Mouse (Mus musculus) lung, postnatal 25 days (tissue): ENCODE results near the gene 1700037C18Rik.
A peak's percentile ranks its signal among the peaks of the same experiment; 100 is the strongest.

ENCODE experiments used
- DNase-seq: peaks from one replicate; pipeline ENCODE4 v3.0.0; 2022; ENCODE audit warnings: low spot score

The 1700037C18Rik gene

DNA sequence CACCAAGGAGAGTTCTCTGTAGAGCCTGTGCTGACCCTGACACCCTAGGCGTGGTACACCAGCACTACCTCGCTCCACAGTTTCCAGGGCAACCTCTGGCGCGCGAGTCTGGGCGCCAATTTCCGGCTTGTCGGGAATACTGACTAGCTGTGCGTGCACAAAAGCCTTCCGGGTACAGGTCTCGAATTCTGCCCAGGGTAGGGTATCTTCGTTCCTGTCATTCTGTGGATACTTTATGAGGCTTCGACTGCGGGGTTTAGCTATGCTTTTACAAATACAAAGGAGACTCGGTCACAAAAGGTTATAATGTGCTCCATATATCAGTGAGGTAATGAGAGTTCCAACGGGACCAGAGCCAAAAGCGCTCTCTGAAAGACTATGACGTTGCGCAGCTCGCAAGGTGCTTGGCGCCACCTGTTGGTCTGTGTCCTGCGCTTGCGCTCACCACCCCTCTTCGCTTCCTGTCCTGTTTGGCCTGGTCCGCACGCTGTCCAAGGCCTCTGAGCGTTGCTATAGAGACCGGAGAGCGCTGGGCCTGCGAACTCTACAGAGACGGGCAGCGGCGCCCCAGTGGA is at the start of gene 1700037C18Rik, which contains the start of gene Cluap1:
1700037C18Rik (minus strand) TSS at position 153 of the 575 bp plus-strand sequence.
Cluap1 (plus strand) TSS at position 265 of the 575 bp plus-strand sequence.
- peak; percentile 94 for DNase-seq

DNA sequence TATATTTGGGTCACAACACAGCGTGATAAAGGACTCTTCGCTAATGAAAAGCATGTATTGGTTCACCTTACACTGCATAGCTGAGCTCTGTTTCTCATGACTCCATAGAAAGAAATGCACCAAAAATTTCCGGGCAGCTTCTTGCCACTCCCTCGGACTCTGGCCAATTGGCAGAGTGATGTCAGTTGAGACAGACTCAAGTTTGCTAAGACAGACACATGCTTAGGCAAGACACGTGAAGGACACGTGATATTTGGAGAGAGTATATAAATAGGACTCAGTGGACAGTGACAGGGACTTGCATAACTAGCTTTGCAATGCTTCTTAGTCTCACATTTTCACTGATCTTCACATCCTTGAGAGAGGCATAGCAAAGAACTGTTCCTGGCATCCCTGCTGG is 47.9 kb upstream of the 1700037C18Rik start:
- DNase-seq, result peak; percentile 52

DNA sequence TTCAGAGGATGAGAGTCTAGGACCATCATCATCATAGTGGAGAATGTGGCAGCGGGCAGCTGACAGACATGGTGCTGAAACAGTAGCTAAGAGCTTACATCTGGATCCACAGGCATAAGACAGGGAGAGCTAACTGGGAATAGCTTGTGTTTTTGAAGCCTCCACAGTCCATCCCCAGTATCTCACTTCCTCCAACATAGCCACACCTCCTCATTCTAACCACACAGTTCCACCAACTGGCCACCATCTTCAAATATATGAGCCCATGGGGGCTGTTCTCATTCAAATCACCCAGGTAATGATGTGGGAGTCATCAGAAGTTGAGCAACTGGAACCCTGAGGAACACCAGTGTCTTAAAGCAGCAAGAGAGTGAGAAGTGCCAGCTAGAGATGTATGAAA is 42.7 kb upstream of the 1700037C18Rik start:
- no peak for DNase-seq

DNA sequence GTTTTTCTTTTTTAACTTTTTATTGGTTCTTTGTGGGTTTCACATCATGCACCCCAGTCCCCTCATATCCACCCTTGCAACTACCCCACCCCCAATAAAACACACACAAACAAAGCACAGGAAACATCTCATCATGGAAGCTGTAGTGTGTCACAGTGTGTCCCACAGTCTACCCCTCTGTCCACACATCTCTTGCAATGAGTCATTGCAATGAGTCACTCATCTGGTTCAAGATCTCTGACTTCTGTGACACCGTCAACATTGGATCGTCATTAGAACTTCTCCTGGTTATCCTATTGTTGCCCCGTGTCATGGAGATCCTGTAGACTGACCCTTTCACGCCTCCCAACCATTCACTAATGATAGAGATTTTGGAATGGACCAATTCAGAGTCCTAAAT is 26.2 kb upstream of the 1700037C18Rik start:
- no peak for DNase-seq

DNA sequence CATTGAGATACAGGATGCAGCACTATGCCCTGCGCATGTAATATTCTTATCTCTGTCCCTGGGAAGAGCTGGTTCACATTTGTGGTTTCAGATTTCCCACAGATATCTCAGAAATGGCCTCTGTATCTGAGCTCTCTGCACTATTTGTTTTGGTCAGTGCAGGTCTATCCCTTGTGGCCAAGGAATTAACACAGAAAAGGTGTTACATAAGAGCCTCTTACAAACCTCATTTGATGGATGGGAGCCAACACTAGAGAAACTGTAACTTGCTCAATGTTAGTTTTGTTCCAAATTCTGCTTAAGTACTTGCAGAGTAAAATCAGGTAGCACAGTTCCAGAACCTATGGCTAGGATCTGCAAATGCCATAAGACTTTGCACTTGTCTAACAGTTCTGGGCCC is 25.6 kb upstream of the 1700037C18Rik start:
- peak; percentile 66 for DNase-seq

DNA sequence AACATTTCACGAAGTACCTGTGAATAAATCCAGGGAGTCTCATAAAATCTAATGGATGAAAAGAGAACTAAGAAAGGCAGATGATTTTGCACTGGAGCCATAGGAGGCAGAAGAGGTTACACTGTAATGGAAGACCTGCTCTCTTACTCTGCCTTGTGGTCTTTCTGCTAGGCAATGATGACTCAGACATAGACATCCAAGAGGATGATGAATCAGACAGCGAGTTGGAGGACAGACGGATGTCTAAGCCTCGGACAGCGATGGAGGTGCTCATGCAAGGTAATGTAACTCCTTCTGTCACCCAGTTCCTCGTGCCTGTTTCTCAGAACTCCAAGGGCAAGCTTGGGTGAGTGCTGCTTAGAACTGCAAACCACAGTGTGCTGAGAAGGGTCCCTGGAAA is 25.0 kb upstream of the 1700037C18Rik start:
- no peak for DNase-seq

DNA sequence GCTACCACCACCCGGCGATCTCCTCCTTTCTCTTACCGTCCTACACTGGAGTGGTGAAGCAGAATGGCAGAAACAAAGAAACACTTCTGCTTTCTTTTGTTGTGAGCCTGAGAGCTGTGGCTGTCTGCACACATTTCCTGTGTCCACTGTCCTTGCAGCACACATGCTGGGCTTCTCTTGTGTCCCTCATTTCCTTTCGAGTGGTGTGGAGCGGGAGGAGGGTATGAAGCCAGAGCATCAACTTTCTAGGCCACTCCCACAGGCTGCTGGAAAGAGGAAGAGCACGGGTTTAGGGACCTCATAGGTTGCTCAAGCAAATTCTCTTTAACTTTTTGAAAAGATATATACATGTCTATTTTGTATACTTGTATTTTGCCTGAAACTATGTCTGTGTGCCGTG is 20.7 kb upstream of the 1700037C18Rik start:
- peak; percentile 21 for DNase-seq

DNA sequence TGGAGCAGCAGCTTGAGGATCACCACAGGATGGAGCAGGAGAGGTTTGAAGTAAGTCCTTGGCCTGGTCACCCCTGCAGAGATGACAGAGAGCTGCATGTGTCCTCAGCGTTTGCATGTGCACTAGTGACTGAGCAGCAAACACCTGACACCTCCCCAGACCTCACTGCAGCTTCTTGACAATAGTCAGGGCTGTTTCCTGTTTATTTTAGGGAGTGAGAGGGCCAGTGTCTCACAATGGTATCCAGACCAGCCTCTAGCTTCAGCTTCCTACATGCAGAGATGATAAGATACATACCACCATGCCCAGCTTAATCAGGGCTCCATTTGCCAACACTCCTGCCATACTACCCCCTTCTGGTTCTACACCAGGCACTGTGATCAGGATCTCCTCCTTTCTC is 20.1 kb upstream of the 1700037C18Rik start:
- DNase-seq, result no peak

DNA sequence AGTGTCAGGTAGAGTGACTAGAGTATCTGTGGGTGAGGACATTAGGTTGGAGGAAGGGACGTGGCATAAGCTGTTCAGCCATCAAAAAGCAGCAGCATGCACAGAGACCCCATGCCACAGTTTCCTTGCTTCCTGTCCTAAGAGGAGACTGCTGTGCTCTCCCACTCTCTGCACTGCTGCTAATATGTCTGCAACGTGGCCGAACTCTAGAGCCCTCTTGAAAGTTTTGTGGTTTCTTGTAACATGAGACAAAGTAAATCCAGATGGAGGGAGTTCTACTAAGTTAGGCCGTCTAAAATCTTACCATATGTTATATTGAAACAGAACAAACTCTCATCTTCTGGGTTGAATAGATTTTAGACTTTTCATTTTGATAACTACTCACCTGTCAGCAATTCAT is 15.5 kb upstream of the 1700037C18Rik start:
- peak; percentile 50 for DNase-seq

DNA sequence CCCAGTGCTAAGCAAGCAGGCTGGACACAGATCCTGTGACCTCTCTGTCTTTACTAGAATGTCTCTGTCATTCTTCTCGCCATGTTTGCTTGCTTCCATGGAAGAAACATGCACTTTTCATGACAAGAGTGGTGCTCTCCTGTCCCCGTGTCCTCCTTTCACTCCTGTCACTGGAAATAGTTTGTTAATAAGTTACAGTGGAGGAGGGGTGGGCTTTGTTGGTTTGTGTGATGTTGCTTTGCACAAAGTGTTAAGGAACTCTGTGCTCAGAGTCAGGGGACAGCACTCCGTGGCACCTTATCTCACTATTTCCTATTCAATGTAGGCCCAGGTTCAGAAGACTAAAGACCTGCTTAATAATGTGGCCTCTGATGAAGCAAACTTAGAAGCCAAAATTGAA is 15.0 kb upstream of the 1700037C18Rik start:
- no peak for DNase-seq

DNA sequence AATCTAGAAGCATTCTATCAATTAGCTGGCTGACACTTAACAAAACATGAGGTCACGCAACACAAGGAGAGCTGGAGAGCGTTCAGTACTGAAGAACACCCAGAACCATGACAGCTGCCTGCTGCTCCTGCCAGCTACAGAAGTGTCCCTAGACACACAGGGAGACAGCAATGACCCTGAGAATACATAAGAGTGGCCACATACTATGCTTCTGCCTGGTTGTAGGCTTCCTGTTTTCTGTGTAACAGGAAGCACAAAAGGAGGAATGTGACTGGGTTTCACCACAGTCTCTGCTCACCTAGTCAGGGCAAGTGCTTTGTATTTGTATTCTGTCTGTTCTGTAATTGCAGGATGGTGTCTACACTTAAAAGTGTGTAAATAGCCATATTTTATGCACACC is 12.3 kb upstream of the 1700037C18Rik start:
- no peak for DNase-seq

DNA sequence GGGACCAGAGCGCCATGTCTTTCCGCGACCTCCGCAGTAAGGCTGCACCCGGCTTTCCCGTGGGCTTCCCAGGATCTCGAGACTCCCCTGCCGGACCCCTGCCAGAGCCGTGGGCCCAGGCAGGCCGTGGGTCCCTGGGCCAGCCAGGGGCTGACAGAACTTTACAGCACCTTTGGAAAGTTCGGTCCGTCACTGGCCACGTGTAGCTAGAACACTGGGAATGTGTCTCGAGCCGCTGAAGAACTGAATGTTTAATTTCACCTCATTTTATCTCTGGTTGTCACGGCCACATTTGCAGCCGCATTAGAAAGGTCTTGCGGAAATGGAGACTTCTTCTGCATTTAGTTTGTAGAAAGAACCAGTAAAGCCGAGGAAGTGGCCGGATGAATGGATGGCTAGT is 629 bp upstream of the 1700037C18Rik start:
- no peak for DNase-seq

DNA sequence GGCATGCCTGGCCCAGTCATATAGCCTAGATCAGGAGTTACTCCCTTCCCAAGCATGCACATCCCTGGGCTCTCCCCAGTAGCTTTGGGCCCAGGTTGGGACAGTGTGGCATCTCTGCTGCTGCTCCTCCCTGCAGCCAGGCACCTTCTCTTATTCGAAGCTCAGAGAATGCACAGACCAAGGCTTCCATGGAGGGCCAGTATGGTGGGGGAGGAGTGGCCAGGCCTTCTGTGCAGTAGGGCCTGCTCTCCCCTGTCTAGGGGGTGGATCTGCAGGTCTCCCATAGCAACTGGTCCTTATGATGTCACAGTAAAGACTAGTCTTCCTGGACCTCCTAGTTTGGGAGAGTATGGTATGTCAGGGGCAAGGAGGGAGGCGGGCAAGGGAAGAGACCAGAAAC is 1.0 kb downstream of the 1700037C18Rik start:
- DNase-seq, result no peak

DNA sequence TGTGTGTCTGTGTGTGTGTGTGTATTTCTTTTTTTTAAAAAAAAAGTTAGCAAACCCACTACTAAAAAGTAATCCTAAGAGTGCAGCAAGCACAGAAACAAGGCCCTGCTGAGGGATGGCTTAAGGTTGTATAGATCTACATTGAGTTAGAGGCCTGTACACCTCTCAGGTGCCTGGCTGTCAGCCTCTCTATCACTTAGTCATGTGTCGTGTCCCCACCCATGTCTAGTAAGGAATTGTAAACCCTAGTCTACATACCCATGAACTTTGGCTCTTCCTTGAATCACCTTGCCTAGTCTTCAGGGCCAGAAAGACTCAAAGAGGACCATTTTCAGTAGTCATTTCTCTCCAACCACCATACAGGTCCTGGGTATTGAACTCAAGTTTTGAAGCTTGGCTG is 11.9 kb downstream of the 1700037C18Rik start:
- no peak for DNase-seq

DNA sequence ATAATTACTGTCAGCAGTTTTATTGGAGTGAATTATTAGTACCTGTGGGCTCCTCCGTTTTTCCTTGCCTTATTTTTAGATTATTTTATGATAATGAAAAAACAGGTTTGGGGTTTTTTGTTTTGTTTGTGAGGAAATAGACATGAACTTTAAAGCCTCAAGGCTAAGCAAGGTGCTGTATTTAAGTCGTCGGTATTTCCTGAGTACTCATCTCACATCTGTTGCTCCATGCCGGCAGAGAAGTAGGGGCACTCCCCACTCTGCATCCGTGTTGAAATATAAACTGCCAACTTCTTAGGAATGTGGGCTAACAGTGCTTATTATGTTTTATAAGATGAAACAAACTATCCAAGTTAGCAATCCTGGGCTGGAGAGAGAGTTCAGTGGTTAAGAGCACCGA is 12.4 kb downstream of the 1700037C18Rik start:
- DNase-seq, result no peak

DNA sequence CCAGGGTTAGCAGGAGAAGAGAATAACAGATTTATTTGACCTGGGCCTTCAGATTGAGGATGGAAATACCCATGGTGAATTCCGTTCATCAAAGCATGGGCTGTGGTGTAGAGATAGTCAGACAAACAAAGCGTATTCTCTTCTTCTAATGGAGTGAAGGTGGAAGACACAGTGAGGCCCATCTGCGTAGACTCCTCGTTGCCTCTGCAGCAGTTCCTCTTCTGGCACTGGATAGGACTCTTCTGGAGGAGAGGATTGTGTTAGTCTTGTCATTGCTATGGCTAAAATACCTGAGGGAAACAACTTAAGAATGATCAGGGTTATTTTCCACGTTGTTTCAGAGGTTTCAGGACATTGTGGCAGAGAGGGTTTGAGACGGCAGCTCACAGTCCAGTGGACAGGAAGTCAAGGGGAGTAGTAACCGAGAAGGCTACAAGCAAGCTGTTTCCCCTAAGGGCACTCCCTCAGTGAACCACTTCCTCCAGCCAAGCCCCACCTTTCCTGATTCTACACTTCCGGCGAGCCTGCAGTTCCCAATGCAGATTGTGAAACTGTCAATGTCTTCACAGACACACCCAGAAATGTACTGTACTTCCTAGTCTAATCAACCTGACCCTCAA is 13.2 kb downstream of the 1700037C18Rik start:
- peak; percentile 87 for DNase-seq

DNA sequence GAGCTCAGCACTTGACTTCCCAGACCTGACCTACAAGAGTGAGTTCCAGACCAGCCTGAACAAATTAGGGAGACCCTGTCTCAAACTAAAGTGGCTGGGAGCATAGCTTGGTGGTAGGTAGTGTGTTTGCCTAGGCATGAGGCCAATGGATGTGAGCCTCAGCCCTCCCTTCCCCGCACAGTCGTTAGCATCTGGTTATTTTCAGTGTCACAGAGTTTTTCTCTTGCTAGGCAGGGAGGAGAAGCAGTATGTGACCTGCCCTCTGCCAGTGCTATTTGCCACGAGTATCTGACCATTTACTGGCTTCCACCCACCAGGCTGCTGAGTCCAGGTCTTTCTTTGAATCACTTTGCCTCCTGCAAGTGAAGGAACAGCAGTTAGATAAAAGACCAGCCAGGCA is 14.8 kb downstream of the 1700037C18Rik start:
- DNase-seq, result no peak

DNA sequence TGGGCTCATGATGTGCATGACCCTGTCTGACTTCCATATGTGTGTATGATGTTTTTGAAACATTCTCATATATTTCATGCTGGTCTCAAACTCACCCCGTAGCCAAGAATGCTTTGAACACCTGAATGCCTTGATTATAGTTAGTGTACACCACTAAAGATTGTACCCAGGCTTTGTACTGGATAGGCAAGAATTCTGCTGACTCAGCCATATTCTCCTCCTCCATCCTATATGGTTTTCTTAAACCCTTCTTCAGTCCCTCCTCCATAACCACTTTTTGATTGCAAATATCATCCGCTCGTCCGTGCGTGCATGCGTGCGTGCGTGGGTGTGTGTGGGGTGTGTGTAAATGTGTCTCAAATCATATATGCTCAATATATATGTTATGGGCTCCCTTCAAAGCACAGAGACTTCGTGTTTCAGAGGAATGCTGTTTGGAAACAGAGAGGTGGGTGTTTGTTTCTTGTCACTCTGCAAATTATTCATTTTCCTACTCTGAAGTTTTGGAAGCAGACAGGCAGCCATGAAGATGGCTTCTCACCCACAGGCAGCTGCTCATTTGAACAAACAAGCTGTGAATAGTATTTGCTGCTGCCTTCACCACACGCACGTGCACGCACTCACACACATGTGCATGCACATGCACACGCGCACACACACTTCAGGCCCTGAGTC is 16.7 kb downstream of the 1700037C18Rik start:
- no peak for DNase-seq

DNA sequence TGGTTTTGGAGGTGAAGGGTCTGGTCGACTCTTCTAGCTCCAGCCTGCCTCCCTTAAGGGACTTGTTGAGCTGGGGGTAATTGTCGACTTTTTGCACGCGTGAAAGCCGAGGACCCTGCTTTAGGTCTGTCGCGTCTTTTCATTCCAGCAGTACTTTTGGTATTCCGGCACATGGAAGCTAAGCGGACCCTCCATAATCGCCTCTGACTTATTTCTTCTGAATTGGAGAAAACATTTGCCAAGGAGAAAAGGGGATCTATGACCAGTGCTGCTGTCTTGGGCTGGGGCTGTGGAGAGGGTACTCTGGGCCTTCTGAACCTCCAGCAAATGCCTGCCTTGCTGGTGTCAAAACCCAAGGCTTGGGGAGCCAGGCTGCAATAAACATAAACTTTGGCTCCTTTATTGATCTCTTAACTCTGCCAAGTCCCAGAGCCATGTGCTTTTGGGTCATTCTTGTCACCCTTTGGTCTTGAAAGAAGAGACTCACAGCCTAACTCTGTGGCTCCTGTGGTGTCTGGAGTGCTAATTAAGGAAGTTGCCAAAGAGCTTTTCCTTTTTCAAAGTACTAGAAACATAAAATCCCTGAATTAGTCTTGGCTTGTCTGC is 23.3 kb downstream of the 1700037C18Rik start:
- DNase-seq, result no peak

DNA sequence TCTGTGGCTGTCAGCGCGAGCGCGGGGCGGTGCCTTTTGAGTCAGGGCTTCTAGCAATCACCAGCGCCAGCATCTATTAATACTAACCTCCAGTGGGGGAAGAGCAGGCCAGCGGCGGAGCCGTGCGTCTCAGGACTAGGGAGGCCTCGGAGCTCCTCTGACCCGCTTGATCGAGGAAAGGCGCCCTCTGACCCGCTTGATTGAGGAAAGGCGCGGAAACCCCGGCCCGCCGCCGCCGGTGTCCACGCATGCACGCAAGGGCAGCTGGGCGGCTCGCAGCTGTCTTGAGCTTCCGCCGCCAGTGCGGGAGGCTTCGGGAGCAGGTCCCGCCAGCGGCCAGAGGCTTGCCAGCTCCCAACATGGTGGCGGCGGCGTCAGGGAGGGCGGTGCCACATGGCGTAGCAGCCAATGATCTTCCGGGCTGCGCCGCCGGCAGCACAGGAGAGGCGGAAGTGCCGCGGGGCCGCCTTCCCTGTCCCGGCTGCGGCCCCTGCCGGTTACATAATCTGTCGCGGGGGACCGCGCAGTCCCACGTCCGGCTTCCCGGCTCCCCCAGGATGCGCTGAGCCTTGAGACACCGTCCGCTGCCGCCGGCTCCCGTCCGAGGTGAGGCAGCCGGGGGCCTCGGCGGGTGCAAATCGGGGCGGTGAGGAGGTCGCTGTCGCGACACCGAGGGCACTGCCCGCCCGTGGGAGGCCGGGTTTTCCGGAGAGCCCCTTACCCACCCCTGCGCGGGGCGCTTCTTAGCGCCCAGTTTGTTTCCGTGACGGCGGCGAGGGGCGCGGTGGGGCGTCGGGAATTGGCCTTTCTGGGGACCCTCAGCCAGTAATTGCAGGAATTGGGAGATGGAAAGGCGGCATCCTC is 24.1 kb downstream of the 1700037C18Rik start, which contains the start of the genes Zfp597 and Gm20695:
Zfp597 (minus strand) TSS at position 361 of the 864 bp plus-strand sequence.
Gm20695 (plus strand) TSS at position 448 of the 864 bp plus-strand sequence.
- peak; percentile 95 for DNase-seq

DNA sequence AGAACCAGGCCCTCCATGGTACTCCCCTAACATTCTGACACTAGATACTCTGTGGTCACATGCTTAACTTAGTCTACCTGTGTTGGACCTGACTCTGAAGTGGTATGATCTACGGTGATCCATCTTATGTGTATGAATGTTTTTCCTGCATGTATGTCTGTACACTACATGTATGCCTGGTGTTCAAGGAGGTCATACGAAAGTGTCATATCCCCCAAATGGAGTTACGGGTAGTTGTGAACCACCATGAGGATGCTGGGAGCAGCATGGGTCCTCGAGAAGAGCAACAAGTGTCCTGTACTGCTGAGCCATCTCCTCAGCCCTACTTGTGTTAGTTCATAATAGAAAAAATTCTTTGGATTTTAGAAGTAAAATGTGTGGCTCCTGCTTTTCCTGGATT is 32.1 kb downstream of the 1700037C18Rik start:
- no peak for DNase-seq
